Mouse (Mus musculus): ENCODE measurements around the gene Myo18a.

DNA sequence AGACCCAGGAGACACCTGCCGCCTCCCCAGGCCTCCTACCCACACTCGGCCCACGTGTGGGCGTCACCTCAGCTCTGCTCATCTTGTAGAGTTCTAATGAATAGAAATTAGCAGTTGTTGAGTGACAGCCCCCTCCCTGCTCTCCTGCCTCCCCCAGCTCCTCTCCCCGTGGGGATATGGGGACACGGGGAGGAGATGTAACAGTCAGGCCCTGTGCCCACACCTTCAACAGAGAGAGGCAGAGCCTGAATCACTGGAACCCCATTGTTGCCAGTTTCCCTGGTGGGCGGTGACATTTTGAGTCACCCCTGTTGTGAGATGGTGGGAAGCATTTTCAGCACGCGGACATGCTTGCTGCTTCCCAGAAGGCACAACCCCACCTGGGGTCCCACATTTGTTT lies 97.9 kb downstream of the Myo18a start:
- no peak for TF ChIP-seq CTCF (IDR thresholded peaks at IDR 0.05; ENCODE audit: low read depth)
- TF ChIP-seq EP300 (IDR thresholded peaks at IDR 0.05; ENCODE audit: low read depth): no peak

Data from heart, postnatal 0 days (tissue).